Mouse (Mus musculus) monocyte, adult 5-6 weeks (primary cell): ENCODE measurements around the gene Irs1. TPM values are rescaled to one million over a fixed set of nuclear protein-coding genes. Genes with fewer than 3 reads are reported as not detected.

Experiments
- ATAC-seq: fragments of 153-309, 156-312 bp; replicated peaks from 2 replicates; pipeline ENCODE4 v1.8.0; 2017; ENCODE audit warnings: mild to moderate bottlenecking; ENCODE audit not compliant: low TSS enrichment, insufficient number of reproducible peaks, severe bottlenecking, poor library complexity, low FRiP score
- total RNA-seq: library from RNA; stranded (forward); fragments of 200-1000, 200-491, 200-594 nt; gene quantifications from 3 replicates; pipeline ENCODE4 v1.2.3, GENCODE M21; 2017

Gene Irs1
- 0.21 TPM in 1 of 3 replicates, not detected in the others for total RNA-seq

GRCm38 (mm10) chr1:82291151-82291797 lies at the start of gene Irs1:
Gene Irs1 (minus strand): TSS chr1:82291416.
- no peak for ATAC-seq

GRCm38 (mm10) chr1:82334506-82334905 lies 43.3 kb upstream of the Irs1 start:
- ATAC-seq, result no peak

- no peak for ATAC-seq
Measured at GRCm38 (mm10) chr1:82329954-82330247, 38.7 kb upstream of the Irs1 start.

GRCm38 (mm10) chr1:82329237-82329953 lies 38.2 kb upstream of the Irs1 start:
- ATAC-seq, result no peak

GRCm38 (mm10) chr1:82328033-82328775 lies 37.0 kb upstream of the Irs1 start:
- ATAC-seq, result no peak

GRCm38 (mm10) chr1:82326120-82326519 lies 34.9 kb upstream of the Irs1 start:
- no peak for ATAC-seq

GRCm38 (mm10) chr1:82324131-82324785 lies 33.0 kb upstream of the Irs1 start:
- ATAC-seq, result no peak

- ATAC-seq, result no peak
Measured at GRCm38 (mm10) chr1:82321441-82321840, 30.2 kb upstream of the Irs1 start.

GRCm38 (mm10) chr1:82320864-82321263 lies 29.6 kb upstream of the Irs1 start:
- no peak for ATAC-seq

- no peak for ATAC-seq
Measured at GRCm38 (mm10) chr1:82320456-82320855, 29.2 kb upstream of the Irs1 start.

GRCm38 (mm10) chr1:82316746-82317126 lies 25.5 kb upstream of the Irs1 start:
- ATAC-seq, result peak; percentile 42

- ATAC-seq, result peak; percentile 99
Measured at GRCm38 (mm10) chr1:82316111-82316745, 25.0 kb upstream of the Irs1 start, which contains the start of gene Rhbdd1. Gene Rhbdd1 (plus strand): TSS chr1:82316452.

GRCm38 (mm10) chr1:82304483-82304882 lies 13.3 kb upstream of the Irs1 start:
- ATAC-seq, result no peak

GRCm38 (mm10) chr1:82298586-82298985 lies 7.4 kb upstream of the Irs1 start:
- ATAC-seq, result no peak

GRCm38 (mm10) chr1:82294102-82294501 lies 2.9 kb upstream of the Irs1 start:
- no peak for ATAC-seq

GRCm38 (mm10) chr1:82292771-82293170 lies 1.6 kb upstream of the Irs1 start:
- ATAC-seq, result no peak

GRCm38 (mm10) chr1:82291930-82292712 lies 905 bp upstream of the Irs1 start:
- ATAC-seq, result no peak

- no peak for ATAC-seq
Measured at GRCm38 (mm10) chr1:82290723-82291150, 479 bp downstream of the Irs1 start.
